Mouse (Mus musculus) layer of hippocampus, adult 8-10 months (tissue): ENCODE measurements around the gene Setd1a. TPM values are rescaled to one million over a fixed set of nuclear protein-coding genes. Genes with fewer than 3 reads are reported as not detected.
A peak's percentile ranks its signal among the peaks of the same experiment; 100 is the strongest.
"Not testable (repeated sequence)": the region's sequence is repeated elsewhere in the genome, so short reads cannot be mapped to it uniquely, and the experiment has no call there.

Experiments used
- DNase-seq, 2 experiments: peaks; one replicate each; pipeline ENCODE4 v3.0.0; 2022; ENCODE audit warnings: low spot score in 2 of 2
- total RNA-seq, 4 experiments: library from RNA; stranded (reverse); gene quantifications; 2 replicates each; pipeline ENCODE4 v1.2.4; 2022

Gene Setd1a
- total RNA-seq, 4 experiments from 2014 or later: 46.6 to 56.4 (median 48.7) TPM

DNA sequence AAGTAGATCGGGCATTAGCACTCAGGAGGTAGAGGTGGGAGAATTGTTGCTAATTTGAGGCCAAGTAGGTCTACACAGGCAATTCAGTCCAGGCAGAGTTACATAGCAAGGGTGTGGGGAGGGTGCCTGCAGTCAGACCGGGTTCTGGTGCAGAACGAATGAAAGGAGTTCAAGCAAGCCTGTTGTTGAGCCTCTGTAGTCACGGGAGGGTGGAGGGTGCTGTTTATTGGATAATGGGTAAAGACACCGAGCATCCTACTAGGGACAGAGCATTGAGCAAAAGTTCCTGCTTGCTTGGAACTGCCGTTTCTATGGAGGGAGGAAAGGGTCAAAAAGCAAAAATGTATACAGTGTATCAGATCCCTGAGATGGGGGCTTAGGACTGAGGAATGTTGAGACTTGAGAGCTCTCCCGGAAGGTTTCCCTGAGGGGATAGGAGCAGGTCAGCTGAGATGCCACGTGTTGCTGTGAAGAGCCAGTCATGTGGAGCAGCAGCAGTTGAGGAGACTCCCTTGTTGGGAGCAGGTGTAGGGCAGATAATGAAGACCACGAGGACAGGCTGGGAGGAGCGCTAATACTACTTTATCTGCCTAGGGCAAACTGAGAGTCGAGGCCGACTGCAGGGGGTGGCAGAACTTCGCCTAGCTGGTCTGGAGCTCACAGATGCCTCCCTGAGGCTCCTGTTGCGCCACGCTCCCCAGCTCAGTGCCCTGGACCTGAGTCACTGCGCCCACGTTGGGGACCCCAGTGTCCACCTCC, 9.4 kb upstream of the Setd1a start:
- no peak for DNase-seq

DNA sequence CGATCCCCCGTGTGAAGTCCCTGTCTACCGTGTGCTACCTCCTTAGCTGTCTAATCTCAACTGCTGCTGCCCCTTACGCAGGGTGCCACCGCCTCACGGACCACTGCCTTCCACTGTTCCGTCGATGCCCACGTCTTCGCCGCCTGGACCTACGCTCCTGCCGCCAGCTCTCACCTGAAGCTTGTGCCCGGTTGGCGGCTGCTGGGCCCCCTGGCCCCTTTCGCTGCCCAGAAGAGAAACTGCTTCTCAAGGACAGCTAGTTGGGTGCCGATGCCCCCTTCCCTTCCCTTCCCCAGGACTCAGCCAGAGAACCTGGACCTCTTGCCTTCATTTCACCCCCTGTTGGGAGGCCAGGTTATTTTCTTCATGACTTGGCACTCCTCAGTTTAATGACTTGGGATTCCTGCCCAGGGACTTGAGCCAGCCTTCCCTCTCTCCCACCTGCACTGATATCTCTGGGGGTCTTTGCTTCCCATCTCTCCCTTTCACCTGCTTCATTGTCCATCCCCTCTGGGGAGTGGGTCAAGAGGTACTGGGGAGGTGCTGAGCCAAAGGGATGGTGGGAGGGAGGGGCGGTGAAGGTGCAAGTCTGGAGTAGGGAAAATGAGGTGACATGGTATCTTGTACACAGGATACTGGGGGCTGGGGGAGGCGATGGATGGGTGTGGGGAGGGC, 8.7 kb upstream of the Setd1a start:
- no peak for DNase-seq

DNA sequence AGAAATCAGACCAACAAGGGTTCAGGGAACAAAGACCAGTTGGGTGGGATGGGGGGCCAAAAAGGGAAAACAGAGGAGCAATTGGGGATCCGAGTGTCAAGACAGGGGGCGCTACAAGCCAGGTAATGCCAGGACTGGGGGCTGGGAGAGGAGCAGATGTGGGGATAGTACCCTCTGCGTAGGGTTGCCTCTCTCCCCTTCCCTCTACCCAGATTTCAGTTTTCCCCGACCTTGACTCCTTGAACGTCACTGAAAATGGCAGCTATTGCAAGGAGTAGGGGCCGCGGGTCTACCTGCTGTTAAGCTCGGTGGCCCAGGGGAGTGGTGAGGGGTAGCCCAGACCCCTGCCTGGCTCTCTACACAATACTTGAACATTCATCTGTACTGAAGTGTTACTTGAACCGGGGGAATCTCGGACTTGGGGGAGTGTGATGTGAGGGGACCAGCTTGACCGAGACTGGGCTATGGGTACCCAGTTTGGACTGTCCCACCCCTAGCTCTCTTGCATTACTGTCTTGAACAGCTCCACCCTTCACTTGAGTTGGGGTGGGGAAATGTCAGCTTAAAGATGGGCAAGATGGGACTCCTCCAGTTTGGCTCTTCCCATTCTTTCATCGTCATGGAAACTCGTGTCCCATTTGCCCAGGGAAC, 8.0 kb upstream of the Setd1a start:
- DNase-seq: no peak

DNA sequence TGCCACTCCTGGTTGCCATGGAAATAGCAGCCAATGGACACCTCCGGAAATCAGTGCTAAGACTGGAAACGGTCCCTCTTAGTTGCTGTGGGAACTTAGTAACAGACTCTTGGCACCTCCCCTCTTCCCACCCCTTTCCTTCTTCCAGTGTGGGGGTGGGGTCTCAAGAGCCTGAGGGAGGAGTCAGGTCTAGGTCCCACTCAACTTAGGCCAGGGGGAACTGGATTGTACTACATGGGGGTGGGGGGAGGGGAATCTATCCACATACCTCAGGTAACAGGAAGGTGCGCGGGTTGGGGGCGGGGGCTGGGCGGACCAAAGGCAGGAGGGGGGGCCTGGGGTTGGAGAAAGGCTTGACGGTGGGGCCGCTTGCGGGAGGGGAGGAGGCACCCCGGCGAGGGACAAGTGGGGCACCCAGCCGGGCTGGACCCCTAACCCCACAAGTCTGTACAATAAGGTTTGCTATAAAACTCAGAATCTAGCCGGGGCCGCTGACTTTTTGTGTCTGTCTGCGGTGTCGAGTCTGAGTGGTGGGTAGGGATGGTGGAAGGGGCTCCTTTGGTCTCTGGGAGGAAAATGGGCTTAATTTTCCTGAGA, 7.4 kb upstream of the Setd1a start:
- peak; percentile 97 to 98 for DNase-seq

DNA sequence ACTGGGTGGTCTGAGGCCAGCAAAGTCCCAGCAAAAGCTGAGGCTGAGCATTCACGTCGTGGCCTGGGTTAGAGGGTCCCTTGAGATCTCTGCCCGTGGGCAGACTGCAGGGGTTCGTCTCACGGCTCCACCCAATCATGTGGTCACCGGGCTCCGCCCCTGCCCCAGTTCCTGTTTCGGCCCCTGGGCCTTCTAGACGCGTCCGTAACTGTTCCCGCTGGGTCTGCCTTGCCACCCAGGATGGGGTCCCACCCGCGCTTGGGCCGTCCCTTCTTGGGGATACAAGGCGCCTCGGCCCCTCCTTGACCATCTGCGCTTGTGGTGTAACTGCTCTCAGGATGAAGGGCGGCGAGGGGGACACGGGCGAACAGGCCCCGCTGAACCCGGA, 6.8 kb upstream of the Setd1a start, which contains the start of gene Orai3:
TSS of gene Orai3 (plus strand) at position 165 of the 388 bp plus-strand sequence.
- peak; percentile 83 for DNase-seq

DNA sequence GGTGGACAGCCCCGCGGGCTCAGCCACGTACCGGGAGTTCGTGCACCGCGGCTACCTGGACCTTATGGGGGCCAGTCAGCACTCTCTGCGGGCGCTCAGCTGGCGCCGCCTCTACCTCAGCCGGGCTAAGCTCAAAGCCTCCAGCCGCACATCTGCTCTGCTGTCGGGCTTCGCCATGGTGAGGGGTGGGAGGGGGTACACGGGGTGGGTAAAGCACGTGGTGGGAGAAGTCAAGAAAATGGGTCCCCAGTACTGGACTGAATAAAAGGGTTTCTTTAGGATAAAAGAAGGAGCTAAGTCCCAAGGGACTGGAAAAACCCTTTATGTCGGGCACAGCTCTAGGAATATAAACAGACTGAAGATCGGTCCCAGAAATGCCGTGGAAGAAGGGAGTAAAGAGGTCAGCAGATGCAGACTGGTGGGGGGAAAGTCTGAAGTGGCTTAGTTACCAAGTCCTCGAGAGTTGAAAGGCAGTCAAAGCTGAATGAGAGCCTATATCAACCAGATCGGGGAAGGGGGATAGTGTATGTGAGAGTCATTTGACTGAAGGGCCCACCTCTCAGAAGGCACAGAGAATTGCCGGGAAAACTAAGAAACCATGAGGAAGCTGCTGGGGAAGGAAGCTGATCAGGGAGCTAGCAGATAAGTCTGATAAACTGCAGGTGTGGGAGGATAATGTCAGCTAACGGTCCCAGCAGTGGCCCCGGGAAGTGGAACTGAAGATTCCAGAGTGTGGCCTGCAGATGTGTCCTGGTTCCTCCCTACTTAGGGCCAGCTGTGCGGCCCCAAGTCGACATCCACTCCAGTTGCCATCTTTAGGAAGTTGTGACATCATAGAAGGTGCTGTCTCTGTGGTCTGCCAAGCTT, 6.2 kb upstream of the Setd1a start:
- no peak for DNase-seq

DNA sequence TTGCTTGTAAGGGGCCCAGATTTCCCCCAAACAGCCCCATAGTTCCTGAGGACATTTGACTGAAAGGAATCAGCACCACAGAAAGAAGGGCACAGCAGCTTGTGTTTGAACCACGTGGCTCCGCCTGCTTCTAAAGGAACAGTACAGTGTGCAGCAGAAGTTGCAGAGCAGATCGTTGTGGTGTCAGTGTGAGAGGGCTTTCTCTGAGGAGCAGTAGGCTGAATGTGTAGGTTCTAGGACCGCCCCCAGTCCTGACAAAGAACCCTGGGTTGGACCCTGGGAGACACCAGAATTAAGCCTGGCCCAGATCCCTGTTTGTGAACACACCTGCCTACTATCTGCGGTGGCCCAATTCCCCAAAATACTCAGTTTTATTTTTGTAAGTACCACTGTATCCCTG, 5.2 kb upstream of the Setd1a start:
- DNase-seq: peak in 1 of 2 experiments; percentile 56

DNA sequence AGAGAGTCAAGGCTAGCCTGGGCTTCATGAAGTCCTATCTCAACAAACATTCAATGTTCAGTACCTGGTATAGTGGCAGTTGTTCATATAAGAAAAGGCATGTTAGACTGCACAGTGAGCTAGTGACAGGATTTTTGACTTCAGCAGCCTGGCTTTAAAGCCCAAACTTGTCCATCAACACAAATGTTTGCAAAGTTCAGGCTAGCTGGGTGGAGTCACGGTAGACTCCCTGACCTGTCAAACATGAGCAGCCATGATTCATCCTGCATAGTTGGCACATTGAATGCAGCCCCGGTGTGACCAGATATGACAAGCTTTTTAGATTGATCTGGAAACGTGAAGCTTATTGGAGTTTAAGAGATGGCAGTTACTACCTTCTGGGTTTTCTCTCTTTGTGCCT, 4.4 kb upstream of the Setd1a start:
- no peak for DNase-seq

DNA sequence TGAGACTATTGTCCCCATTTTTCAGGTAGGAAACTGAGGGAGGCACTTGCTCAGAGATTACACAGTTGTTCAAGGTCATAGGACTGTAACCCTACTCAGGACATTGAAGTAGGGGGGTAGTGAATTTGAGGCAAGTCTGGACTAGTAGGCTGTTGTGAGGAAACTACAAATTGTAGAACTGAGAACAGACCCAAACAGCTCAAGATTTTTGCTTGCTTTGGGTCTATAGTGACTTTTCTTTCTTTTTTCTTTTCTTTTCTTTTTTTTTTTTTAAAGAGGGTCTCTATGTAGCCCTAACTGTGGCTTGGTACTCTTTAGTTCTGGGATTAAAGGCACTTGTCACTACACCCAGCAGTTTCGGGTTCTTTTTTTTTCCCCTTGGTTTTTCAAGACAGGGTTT, 3.9 kb upstream of the Setd1a start:
- DNase-seq: no peak

DNA sequence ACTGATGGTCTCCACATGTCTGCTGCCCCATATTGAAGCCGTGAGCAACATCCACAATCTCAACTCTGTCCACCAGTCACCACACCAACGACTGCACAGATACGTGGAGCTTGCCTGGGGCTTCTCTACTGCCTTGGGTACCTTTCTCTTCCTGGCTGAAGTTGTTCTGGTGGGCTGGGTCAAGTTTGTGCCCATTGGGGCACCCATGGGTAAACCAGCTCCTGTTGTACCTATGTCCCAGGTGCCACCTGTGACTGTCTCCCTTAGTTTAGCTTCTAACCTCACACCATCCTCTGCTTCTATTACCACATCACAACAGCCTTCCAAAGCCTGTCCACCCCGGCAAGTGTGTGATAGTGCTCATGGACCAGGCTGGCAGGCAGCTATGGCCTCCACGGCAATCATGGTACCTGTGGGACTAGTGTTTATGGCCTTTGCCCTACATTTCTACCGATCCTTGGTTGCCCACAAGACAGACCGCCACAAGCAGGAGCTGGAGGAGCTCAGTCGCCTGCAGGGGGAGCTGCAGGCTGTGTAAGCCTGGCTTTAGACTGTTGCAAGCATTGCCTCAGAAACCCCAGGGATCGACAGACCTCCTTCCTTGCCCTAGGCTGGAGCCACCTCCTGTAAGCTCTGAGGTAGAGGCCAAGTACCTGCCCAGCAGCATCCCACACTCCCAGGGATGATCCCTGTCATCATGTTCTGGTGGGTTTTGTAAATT, 2.6 kb upstream of the Setd1a start:
- peak in 1 of 2 experiments; percentile 56 for DNase-seq

DNA sequence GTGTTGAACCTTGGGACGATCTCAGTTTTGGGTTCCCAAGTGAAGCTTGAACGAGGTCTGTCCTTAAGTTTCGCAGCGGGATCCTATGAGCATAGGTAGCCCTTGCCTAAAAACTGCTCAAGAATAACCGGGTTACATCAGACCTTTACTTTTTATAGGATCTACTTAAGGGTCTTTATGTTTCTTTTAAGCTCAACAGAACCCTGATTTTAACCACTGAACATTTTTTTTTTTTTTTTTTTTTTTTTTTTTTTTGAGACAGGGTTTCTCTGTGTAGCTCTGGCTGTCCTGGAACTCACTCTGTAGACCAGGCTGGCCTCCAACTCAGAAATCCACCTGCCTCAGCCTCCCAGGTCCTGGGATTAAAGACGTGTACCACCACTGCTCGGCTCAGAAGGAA, 633 bp upstream of the Setd1a start:
- DNase-seq: not testable (repeated sequence)

DNA sequence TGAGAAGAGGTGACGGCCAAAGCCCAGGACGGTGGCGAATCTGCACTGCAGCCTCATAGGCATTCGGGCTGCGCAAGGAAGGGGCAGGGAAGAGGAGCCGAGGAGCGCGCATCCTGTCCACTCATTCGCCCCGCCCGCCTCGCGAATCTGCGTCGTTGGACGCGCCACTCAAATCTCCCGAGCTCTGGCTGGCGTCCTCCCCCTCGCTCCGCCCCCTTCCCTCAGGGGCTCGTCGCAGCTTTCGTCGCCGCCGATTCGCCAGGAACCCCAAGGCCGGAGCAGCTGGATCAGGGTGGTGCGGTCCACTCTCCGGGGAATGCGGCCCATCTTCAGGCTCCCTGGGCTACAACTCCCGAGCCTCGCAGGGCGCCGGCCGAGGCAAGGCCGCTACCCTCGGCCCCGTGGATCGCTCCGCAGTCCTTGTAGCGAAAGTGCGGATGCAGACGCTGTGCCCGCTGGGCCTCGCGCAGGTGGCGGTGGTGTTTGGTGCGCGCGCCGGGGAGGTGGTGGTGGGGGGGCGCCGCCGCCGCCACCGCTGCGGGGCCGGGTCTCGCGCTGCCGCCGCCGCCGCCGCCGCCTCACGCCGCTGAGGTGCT, 506 bp downstream of the Setd1a start:
- peak; percentile 93 to 96 for DNase-seq

DNA sequence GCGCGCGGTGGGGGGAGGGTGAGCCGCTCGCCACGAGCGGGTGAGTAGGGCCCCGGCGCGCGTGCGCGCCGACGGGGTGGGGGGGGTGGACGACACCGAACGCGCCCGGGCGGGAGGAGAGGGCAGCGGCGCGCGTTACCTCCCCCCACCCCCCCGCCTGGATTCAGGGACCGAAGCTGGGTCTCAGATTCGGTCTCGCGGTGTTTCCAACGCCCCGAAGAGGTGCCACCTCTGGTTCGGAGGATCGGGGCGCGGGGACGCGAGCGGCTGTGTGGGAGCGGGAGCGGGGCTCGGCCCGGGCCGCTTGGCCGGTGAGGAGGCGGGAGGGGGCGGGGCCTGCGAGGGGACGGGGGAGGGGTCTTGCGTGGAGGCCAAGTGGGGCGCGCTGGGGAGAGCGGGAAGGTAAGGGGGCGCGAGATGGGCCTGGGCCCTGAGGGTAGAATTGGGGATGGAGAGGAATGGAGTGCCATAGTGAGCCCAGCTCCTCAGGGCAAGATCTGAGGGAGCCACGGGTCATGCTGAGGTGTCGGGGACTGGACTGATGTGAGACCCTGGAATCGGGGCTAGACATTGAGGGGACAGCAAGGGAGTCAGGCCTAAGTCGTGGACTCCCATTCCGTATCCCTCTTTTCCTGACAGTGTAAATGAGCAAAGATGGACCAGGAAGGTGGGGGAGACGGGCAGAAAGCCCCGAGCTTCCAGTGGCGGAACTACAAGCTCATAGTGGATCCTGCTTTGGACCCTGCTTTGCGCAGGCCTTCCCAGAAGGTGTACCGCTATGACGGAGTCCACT, 1.2 kb downstream of the Setd1a start:
- no peak for DNase-seq

DNA sequence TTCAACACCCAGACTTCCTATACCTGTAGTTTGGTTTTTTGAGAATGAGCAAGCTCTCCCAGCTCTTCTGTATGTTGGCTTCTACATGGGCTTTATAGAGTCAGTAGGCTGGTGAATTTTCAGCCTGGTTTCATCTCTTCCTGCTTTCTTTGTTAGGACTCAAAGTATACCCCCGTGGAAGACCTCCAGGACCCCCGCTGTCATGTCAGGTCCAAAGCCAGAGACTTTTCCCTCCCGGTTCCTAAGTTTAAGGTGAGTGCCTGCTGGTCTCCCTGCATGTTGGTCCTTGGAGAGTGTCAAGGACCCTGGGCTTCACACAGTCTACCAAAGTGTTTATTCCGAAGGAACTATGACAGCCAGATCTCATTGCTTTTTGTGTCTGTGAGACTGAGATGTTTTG, 1.9 kb downstream of the Setd1a start:
- no peak for DNase-seq

DNA sequence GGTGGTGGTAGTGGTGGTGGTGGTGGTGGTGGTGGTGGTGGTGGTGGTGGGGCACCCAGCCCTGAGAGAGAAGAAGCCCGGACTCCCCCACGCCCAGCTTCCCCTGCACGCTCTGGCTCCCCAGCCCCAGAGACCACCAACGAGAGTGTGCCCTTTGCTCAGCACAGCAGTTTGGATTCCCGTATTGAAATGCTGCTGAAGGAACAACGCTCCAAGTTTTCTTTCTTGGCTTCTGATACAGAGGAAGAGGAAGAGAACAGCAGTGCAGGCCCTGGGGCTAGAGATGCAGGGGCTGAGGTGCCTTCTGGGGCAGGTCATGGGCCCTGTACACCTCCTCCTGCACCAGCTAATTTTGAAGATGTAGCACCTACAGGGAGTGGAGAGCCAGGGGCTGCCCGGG, 8.8 kb downstream of the Setd1a start, which contains the start of gene Gm49388:
TSS of gene Gm49388 (plus strand) at position 301 of the 400 bp plus-strand sequence.
- no peak for DNase-seq

DNA sequence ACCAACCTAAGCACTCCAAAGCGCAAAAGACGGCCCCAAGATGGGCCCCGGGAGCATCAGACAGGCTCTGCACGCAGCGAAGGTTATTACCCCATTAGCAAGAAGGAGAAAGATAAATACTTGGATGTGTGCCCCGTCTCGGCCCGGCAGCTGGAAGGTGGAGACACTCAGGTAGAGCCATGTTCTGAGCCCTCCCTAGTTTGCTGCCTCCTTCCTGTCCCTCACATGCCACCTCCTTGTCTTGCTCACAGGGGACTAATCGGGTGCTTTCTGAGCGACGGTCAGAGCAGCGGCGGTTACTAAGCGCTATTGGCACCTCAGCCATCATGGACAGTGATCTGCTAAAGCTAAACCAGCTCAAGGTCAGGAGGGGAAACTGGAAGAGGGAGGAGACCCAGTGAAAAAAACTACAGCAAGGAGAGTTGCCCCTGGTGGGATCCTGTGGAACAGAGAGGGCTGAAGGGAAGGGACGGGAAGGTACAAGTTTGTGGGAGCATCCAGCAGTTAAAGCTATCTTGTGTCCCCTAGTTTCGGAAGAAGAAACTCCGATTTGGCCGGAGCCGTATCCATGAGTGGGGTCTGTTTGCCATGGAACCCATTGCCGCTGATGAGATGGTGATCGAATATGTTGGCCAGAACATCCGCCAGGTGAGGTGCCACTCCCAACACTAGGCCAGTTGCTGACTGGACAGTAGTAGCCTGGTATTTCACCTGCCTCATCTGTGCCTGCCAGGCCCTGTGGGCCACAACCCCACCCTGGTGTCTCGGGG, 20.8 kb downstream of the Setd1a start:
- no peak for DNase-seq

DNA sequence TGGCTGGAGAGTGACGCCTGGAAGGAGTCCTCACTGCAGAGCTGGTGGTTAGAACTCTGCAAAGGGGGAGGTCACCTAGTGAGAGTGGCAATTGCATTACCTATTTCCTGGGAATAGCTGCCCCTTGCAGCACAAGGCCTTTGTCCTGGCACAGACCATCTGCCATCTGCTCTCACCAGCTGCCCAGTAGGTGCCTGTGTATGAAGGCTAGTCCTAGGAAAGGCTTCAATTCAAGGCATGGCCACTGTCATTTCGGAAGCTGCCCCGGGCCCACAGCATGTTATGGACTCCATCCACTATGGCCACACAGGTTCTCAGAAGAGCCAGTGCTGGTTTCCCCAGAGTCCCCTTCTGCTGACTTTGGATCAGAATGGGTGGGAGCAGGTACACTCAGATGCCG, 22.1 kb downstream of the Setd1a start:
- DNase-seq: no peak

DNA sequence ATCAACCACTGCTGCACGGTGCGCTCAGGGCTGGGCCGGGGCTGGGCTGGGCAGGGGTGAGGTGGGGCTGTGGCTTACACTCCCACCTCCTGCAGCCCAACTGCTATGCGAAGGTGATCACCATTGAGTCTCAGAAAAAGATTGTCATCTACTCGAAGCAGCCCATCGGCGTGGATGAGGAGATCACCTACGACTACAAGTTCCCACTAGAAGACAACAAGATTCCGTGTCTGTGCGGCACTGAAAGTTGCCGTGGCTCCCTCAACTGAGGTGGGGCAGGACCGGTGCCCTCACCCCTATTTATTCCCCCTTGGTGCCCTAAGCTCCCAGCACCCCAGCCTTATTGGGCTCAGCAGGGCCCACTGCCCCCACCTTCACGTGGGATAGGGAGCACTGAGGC, 22.7 kb downstream of the Setd1a start:
- DNase-seq: no peak
